8 mouse cellular contexts compared by ENCODE assay signal in genomic region chr13:19133833-19134232, GRCm38 (mm10).
A peak's percentile ranks its signal among the peaks of the same experiment; 100 is the strongest.
DNase-seq lines count a peak whose midpoint lies in the region.

No protein-coding gene starts in this region.

- H3K4me3 ChIP-seq in embryonic facial prominence, embryonic 10.5 days: no peak overlapping the region

- DNase-seq in ovary, postnatal 14 days (ENCODE audit: low spot score): peak; percentile 2
- DNase-seq in ovary, postnatal 36 days (ENCODE audit: low spot score): no peak
- DNase-seq in adrenal gland, postnatal 25 days: peak; percentile 27
- DNase-seq in embryonic facial prominence, embryonic 10.5 days (ENCODE audit: low spot score): peak; percentile 20
- peak; percentile 45 for DNase-seq in induced T-regulatory cell, adult 2 months (ENCODE audit: low read depth)
- DNase-seq in liver: peak; percentile 73
- DNase-seq in retina, postnatal 1 day: peak; percentile 65
- DNase-seq in urinary bladder, postnatal 4 days (ENCODE audit: low spot score in 2 of 2): no peak

- H3K36me3 ChIP-seq in embryonic facial prominence, embryonic 10.5 days (replicated peaks): no peaks in the 10 kb centered on the region

- H3K27me3 ChIP-seq in embryonic facial prominence, embryonic 10.5 days (replicated peaks; ENCODE audit: low read depth, poor library complexity, severe bottlenecking): no peaks in the 10 kb centered on the region

- peaks cover 4% of the 10 kb centered on the region; the same call in 1 of the 2 replicates for H3K4me1 ChIP-seq in embryonic facial prominence, embryonic 10.5 days

- WGBS in embryonic facial prominence, embryonic 10.5 days: 51% methylated on average over 4 of the region's 4 CpGs

- H3K27ac ChIP-seq in embryonic facial prominence, embryonic 10.5 days (replicated peaks): no peak overlapping the region

- no peaks in the 10 kb centered on the region for H3K9me3 ChIP-seq in embryonic facial prominence, embryonic 10.5 days

Comparison
In these comparisons a context has a peak if more than half of its experiments do, and no peak if none do; other contexts are left out.
1. DNase-seq: peak in ovary, postnatal 14 days (single experiment), adrenal gland, postnatal 25 days (single experiment), embryonic facial prominence, embryonic 10.5 days (single experiment), induced T-regulatory cell, adult 2 months (single experiment), liver (single experiment) and retina, postnatal 1 day (single experiment); none in ovary, postnatal 36 days (single experiment) and urinary bladder, postnatal 4 days (0 of 2).